Mouse (Mus musculus): ENCODE data around the gene Cenpb. TPM values are rescaled to one million over a fixed set of nuclear protein-coding genes. Genes with fewer than 3 reads are reported as not detected.

Gene Cenpb
- total and polyA plus RNA-seq, 2 experiments from 2014 or later: 7.8 to 62.9 TPM

DNA sequence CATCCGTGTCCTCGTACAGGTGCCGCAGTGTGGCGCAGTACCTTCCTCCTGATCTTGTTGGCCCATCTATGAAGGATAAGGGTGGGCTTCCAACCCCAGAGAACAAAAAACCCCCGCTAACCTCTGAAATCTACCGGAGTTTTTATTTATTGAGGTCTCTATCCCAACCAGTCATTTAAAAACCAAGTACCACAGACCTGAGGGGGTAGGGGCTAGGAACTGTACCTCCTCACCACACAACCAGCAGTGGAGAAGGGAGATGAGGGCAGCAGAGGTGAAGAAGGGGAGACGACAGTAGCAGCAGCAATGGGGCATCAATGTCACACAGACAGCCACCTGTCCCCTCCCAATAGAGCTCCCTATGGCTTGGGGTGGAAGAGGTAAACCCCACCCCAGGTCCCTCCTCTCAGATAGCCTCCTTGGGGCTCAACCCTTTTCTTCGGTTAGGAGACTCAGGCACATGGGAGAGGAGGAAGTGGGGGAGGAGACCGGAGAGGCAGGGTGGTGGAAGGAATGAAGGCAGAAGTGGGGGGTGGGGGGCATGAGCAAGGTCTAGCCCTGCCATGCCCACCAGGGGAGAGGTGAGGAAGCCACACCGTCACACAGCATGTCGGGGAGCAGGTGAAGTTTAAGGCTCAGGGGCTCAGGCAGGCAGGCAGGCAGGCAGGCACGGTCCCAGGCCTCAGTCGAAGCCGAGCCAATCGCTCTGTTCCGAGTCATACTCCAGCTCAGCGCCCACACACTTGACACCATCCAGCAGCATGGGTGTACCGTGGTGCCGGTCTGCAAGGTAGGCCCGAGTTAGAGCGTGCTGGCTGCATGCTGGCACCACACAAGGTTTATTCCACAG is 33.4 kb downstream of the Cenpb start:
- Histone ChIP-seq H3K4me3 (ENCODE audit: low read depth, low read length) (no peak overlapping the region), H3K36me3 (replicated peaks; ENCODE audit: control insufficient read depth, insufficient read depth, low read length) (peaks cover 59% of the 10 kb centered on the region), H3K27ac (ENCODE audit: low read depth) (no peak overlapping the region), H3K9ac (replicated peaks; ENCODE audit: low read depth, low read length) (no peak overlapping the region), H3K4me1 (ENCODE audit: control insufficient read depth, insufficient read depth) (no peaks in the 10 kb centered on the region), H3K9me3 (replicated peaks; ENCODE audit: control insufficient read depth, low read length) (no peaks in the 10 kb centered on the region), H3K4me2 (ENCODE audit: low read depth, low read length) (no peak overlapping the region), H3K27me3 (ENCODE audit: control insufficient read depth, insufficient read depth, low read length) (no peaks in the 10 kb centered on the region)
- DNase-seq (ENCODE audit: low spot score): no peak
- WGBS: 79% methylated on average over 21 of the region's 21 CpGs
- ATAC-seq (ENCODE audit: insufficient read depth, low read depth): no peak
- TF ChIP-seq EP300 (IDR thresholded peaks at IDR 0.05; ENCODE audit: low read depth) (no peak), CTCF (IDR thresholded peaks at IDR 0.05; ENCODE audit: low read depth) (no peak)

DNA sequence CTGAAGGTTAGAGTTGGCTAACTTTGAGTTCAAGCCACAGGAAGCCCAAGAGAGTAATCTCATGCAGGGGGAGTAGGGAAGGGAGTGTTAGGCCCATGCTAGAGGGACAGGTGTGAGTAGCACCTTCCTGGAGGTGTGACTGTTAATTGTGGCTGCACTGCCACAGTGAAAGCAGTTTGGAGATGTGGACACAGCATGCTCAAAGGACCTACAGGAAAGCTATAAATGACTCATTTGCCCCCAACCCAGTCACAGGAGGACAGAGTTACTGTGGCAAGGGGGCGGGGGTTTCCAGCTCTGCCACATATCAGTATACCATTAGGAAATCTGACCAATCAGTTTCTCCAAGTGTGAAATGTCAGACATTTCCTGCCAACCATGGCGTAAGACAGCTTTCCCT is 34.3 kb downstream of the Cenpb start:
- DNase-seq (ENCODE audit: low spot score) (no peak), ATAC-seq (ENCODE audit: insufficient read depth, low read depth) (no peak)
- Histone ChIP-seq H3K9me3 (replicated peaks; ENCODE audit: control insufficient read depth, low read length) (no peaks in the 10 kb centered on the region), H3K27me3 (ENCODE audit: control insufficient read depth, insufficient read depth, low read length) (no peaks in the 10 kb centered on the region), H3K4me1 (ENCODE audit: control insufficient read depth, insufficient read depth) (peaks cover 7% of the 10 kb centered on the region; the same call in 1 of the 2 replicates), H3K4me2 (ENCODE audit: low read depth, low read length) (no peak overlapping the region), H3K36me3 (replicated peaks; ENCODE audit: control insufficient read depth, insufficient read depth, low read length) (peaks cover 57% of the 10 kb centered on the region), H3K4me3 (ENCODE audit: low read depth, low read length) (no peak overlapping the region), H3K9ac (replicated peaks; ENCODE audit: low read depth, low read length) (no peak overlapping the region), H3K27ac (ENCODE audit: low read depth) (no peak overlapping the region)
- 72% methylated on average over 2 of the region's 2 CpGs for WGBS
- no peak for TF ChIP-seq CTCF (IDR thresholded peaks at IDR 0.05; ENCODE audit: low read depth)
- no peak for TF ChIP-seq EP300 (IDR thresholded peaks at IDR 0.05; ENCODE audit: low read depth)

DNA sequence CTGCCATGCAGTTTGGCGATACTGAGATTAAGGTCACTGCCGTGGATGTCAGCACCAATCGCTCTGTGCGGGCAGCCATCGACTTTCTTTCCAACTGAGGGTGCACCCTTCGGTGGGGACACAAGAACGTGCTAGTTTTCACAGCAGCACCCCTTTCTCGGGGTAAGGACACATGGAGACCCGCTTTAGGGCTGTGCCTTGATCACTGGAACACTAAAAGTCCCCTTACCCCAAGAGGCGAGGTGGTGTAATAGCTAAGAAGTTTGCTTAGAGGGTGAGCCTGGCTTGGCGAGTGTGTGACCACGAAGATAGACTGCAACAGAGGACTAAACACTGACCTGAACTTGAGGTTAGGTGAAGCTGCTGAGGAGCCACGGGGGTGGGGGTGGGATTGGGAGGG is 34.7 kb downstream of the Cenpb start:
- H3K9me3 ChIP-seq (replicated peaks; ENCODE audit: control insufficient read depth, low read length): no peaks in the 10 kb centered on the region
- H3K9ac ChIP-seq (replicated peaks; ENCODE audit: low read depth, low read length): no peak overlapping the region
- no peaks in the 10 kb centered on the region for H3K27me3 ChIP-seq (ENCODE audit: control insufficient read depth, insufficient read depth, low read length)
- H3K27ac ChIP-seq (ENCODE audit: low read depth): no peak overlapping the region
- DNase-seq (ENCODE audit: low spot score): no peak
- 59% methylated on average over 13 of the region's 13 CpGs for WGBS
- H3K36me3 ChIP-seq (replicated peaks; ENCODE audit: control insufficient read depth, insufficient read depth, low read length): peaks cover 57% of the 10 kb centered on the region
- H3K4me1 ChIP-seq (ENCODE audit: control insufficient read depth, insufficient read depth): peaks cover 9% of the 10 kb centered on the region; the same call in 1 of the 2 replicates
- no peak for ATAC-seq (ENCODE audit: insufficient read depth, low read depth)
- no peak for TF ChIP-seq EP300 (IDR thresholded peaks at IDR 0.05; ENCODE audit: low read depth)
- no peak for TF ChIP-seq CTCF (IDR thresholded peaks at IDR 0.05; ENCODE audit: low read depth)
- H3K4me3 ChIP-seq (ENCODE audit: low read depth, low read length): no peak overlapping the region
- no peak overlapping the region for H3K4me2 ChIP-seq (ENCODE audit: low read depth, low read length)

DNA sequence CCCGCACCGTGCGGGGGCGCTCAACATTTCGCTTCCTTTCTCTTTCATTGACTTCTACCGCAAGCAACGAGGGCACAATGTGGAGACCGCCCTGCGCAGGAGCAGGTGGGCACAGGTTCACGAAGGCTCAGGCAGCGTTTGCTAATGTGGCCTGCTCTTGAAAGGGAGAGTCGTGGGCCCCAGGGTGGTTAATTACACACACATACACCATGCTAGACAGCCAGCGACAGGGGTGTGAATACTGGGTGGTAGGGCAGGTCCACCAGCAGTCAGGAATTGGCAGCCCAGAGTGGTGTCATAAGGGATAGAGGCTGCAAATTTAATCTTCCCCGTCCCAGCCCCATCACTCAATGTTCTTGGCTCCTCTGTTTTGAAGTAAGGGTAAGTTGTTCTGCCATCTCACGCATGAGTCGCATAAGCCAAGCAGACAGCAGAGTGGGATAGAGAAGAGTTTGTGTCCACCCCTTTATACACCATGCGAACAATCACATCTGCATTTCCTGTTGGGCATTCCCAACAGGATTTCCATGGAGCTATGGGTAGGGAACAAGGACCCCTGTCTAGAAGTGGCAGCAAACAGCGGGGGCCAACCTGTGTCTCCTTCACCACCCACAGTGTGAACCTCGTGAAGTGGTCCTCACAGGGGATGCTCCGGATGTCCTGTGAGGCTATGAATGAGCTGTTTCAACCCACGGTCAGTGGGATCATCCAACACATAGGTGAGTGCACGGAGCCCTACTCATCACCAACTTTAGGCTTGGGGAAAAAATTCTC is 36.7 kb downstream of the Cenpb start:
- H3K4me2 ChIP-seq (ENCODE audit: low read depth, low read length): no peak overlapping the region
- WGBS: 71% methylated on average over 22 of the region's 22 CpGs
- no peak for TF ChIP-seq CTCF (IDR thresholded peaks at IDR 0.05; ENCODE audit: low read depth)
- TF ChIP-seq EP300 (IDR thresholded peaks at IDR 0.05; ENCODE audit: low read depth): no peak
- DNase-seq (ENCODE audit: low spot score) (no peak), ATAC-seq (ENCODE audit: insufficient read depth, low read depth) (no peak)
- H3K27ac ChIP-seq (ENCODE audit: low read depth): no peak overlapping the region
- H3K27me3 ChIP-seq (ENCODE audit: control insufficient read depth, insufficient read depth, low read length): no peaks in the 10 kb centered on the region
- H3K4me1 ChIP-seq (ENCODE audit: control insufficient read depth, insufficient read depth): peaks cover 13% of the 10 kb centered on the region; the same call in 1 of the 2 replicates
- no peak overlapping the region for H3K4me3 ChIP-seq (ENCODE audit: low read depth, low read length)
- H3K9ac ChIP-seq (replicated peaks; ENCODE audit: low read depth, low read length): no peak overlapping the region
- peaks cover 49% of the 10 kb centered on the region for H3K36me3 ChIP-seq (replicated peaks; ENCODE audit: control insufficient read depth, insufficient read depth, low read length)
- H3K9me3 ChIP-seq (replicated peaks; ENCODE audit: control insufficient read depth, low read length): no peaks in the 10 kb centered on the region

DNA sequence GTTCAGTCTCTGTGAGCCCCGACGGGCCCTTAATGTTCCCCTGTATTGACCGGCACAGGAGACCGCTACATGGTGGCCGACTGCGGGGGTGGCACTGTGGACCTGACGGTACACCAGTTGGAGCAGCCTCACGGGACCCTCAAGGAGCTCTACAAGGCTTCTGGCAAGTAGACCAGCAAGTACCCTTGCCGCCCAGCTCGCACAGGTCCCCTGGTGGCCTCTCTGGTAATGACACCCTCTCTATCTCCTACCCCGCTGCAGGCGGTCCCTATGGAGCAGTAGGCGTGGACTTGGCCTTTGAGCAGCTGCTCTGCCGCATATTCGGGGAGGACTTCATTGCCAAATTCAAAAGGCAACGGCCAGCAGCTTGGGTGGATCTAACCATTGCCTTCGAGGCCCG is 37.3 kb downstream of the Cenpb start:
- no peak overlapping the region for H3K27ac ChIP-seq (ENCODE audit: low read depth)
- no peaks in the 10 kb centered on the region for H3K9me3 ChIP-seq (replicated peaks; ENCODE audit: control insufficient read depth, low read length)
- H3K9ac ChIP-seq (replicated peaks; ENCODE audit: low read depth, low read length): no peak overlapping the region
- H3K4me2 ChIP-seq (ENCODE audit: low read depth, low read length): no peak overlapping the region
- TF ChIP-seq EP300 (IDR thresholded peaks at IDR 0.05; ENCODE audit: low read depth) (no peak), CTCF (IDR thresholded peaks at IDR 0.05; ENCODE audit: low read depth) (peak; percentile 67)
- no peak overlapping the region for H3K4me3 ChIP-seq (ENCODE audit: low read depth, low read length)
- DNase-seq (ENCODE audit: low spot score) (peak; percentile 62), ATAC-seq (ENCODE audit: insufficient read depth, low read depth) (peak; percentile 57)
- H3K4me1 ChIP-seq (ENCODE audit: control insufficient read depth, insufficient read depth): peaks cover 14% of the 10 kb centered on the region; the same call in 1 of the 2 replicates
- no peaks in the 10 kb centered on the region for H3K27me3 ChIP-seq (ENCODE audit: control insufficient read depth, insufficient read depth, low read length)
- H3K36me3 ChIP-seq (replicated peaks; ENCODE audit: control insufficient read depth, insufficient read depth, low read length): peaks cover 43% of the 10 kb centered on the region
- WGBS: 25% methylated on average over 18 of the region's 18 CpGs

All from heart, postnatal 0 days (tissue).